Mouse (Mus musculus): ENCODE data around the gene Hnrnpl. TPM values are rescaled to one million over a fixed set of nuclear protein-coding genes. Genes with fewer than 3 reads are reported as not detected.

Hnrnpl gene
- polyA plus RNA-seq, 1 experiment from 2014 or later, result 152 TPM

- no peaks in the 10 kb centered on the region for H3K27me3 ChIP-seq
- H3K9me3 ChIP-seq (replicated peaks), result no peaks in the 10 kb centered on the region
- no peak overlapping the region for H3K4me3 ChIP-seq
- H3K9ac ChIP-seq, result no peak overlapping the region
- no peak for ATAC-seq (replicated peaks; ENCODE audit: insufficient number of reproducible peaks, insufficient read depth, low FRiP score, low read depth)
- peaks cover 67% of the 10 kb centered on the region for H3K4me1 ChIP-seq (replicated peaks)
- peak overlapping the region; percentile 88 for H3K27ac ChIP-seq
- peaks cover 47% of the 10 kb centered on the region for H3K36me3 ChIP-seq
- no peak overlapping the region for H3K4me2 ChIP-seq
- 53% methylated on average over 10 of the region's 10 CpGs for WGBS
These were observed 14.9 kb downstream of the Hnrnpl start for GRCm38 (mm10) chr7:28822993-28823903.

- Histone ChIP-seq H3K27me3 (no peaks in the 10 kb centered on the region), H3K9me3 (replicated peaks) (no peaks in the 10 kb centered on the region), H3K36me3 (peaks cover 40% of the 10 kb centered on the region), H3K9ac (no peak overlapping the region), H3K27ac (peak overlapping the region; percentile 88), H3K4me2 (no peak overlapping the region), H3K4me1 (replicated peaks) (peaks cover 61% of the 10 kb centered on the region), H3K4me3 (no peak overlapping the region)
- WGBS, result 39% methylated on average over 2 of the region's 2 CpGs
- no peak for ATAC-seq (replicated peaks; ENCODE audit: insufficient number of reproducible peaks, insufficient read depth, low FRiP score, low read depth)
These were observed 15.6 kb downstream of the Hnrnpl start for GRCm38 (mm10) chr7:28823932-28824331.

GRCm38 (mm10) chr7:28824941-28825685, 16.8 kb downstream of the Hnrnpl start, which contains the start of gene Ech1:
Gene Ech1, plus strand, starts transcription at chr7:28825217.
- 2% methylated on average over 33 of the region's 33 CpGs for WGBS
- ATAC-seq (replicated peaks; ENCODE audit: insufficient number of reproducible peaks, insufficient read depth, low FRiP score, low read depth), result peak; percentile 81

GRCm38 (mm10) chr7:28825686-28826401, 17.5 kb downstream of the Hnrnpl start:
- peaks cover 33% of the 10 kb centered on the region for H3K36me3 ChIP-seq
- H3K27me3 ChIP-seq, result no peaks in the 10 kb centered on the region
- peak overlapping the region; percentile 54 for H3K4me3 ChIP-seq
- peak overlapping the region; percentile 88 for H3K27ac ChIP-seq
- H3K4me1 ChIP-seq (replicated peaks), result peaks cover 47% of the 10 kb centered on the region
- ATAC-seq (replicated peaks; ENCODE audit: insufficient number of reproducible peaks, insufficient read depth, low FRiP score, low read depth), result 0 out of 2 replicates have a peak, but pooled peaks have one; percentile 2
- H3K9ac ChIP-seq, result peak overlapping the region; percentile 56
- no peaks in the 10 kb centered on the region for H3K9me3 ChIP-seq (replicated peaks)
- H3K4me2 ChIP-seq, result peak overlapping the region; percentile 62
- 25% methylated on average over 11 of the region's 11 CpGs for WGBS

More at GRCm38 (mm10) chr7:28824941-28825685, 16.8 kb downstream of the Hnrnpl start, which contains the start of gene Ech1:
- Histone ChIP-seq H3K27me3 (no peaks in the 10 kb centered on the region), H3K4me3 (peak within 1 kb of the TSS; percentile 54), H3K9ac (peak within 1 kb of the TSS; percentile 56), H3K36me3 (peaks cover 37% of the 10 kb centered on the region), H3K4me2 (peak within 1 kb of the TSS; percentile 62), H3K4me1 (replicated peaks) (peaks cover 52% of the 10 kb centered on the region), H3K27ac (peak within 1 kb of the TSS; percentile 88), H3K9me3 (replicated peaks) (no peaks in the 10 kb centered on the region)

- Histone ChIP-seq H3K27me3 (no peaks in the 10 kb centered on the region), H3K9ac (no peak overlapping the region), H3K4me2 (peak overlapping the region; percentile 62), H3K4me1 (replicated peaks) (peaks cover 47% of the 10 kb centered on the region), H3K9me3 (replicated peaks) (no peaks in the 10 kb centered on the region), H3K27ac (peak overlapping the region; percentile 88), H3K36me3 (peaks cover 31% of the 10 kb centered on the region), H3K4me3 (peak overlapping the region; percentile 54; the same call in 1 of the 2 replicates)
- WGBS, result 90% methylated on average over 7 of the region's 7 CpGs
- no peak for ATAC-seq (replicated peaks; ENCODE audit: insufficient number of reproducible peaks, insufficient read depth, low FRiP score, low read depth)
These were observed 18.0 kb downstream of the Hnrnpl start for GRCm38 (mm10) chr7:28826402-28826772.

- Histone ChIP-seq H3K4me1 (replicated peaks) (peaks cover 45% of the 10 kb centered on the region), H3K36me3 (peaks cover 26% of the 10 kb centered on the region), H3K4me3 (no peak overlapping the region), H3K4me2 (no peak overlapping the region), H3K27ac (0 out of 2 replicates have a peak overlapping the region, but pooled peaks have one; percentile 30), H3K9ac (no peak overlapping the region), H3K9me3 (replicated peaks) (no peaks in the 10 kb centered on the region), H3K27me3 (no peaks in the 10 kb centered on the region)
- ATAC-seq (replicated peaks; ENCODE audit: insufficient number of reproducible peaks, insufficient read depth, low FRiP score, low read depth), result no peak
- WGBS, result 34% methylated on average over 3 of the region's 3 CpGs
These were observed 19.0 kb downstream of the Hnrnpl start for GRCm38 (mm10) chr7:28827338-28827737.

- ATAC-seq (replicated peaks; ENCODE audit: insufficient number of reproducible peaks, insufficient read depth, low FRiP score, low read depth), result no peak
- H3K4me1 ChIP-seq (replicated peaks), result peaks cover 34% of the 10 kb centered on the region
- H3K9ac ChIP-seq, result no peak overlapping the region
- H3K27me3 ChIP-seq, result no peaks in the 10 kb centered on the region
- no peak overlapping the region for H3K4me3 ChIP-seq
- WGBS, result 90% methylated on average over 8 of the region's 8 CpGs
- no peak overlapping the region for H3K27ac ChIP-seq
- peaks cover 19% of the 10 kb centered on the region for H3K36me3 ChIP-seq
- no peak overlapping the region for H3K4me2 ChIP-seq
- H3K9me3 ChIP-seq (replicated peaks), result no peaks in the 10 kb centered on the region
These were observed 21.5 kb downstream of the Hnrnpl start for GRCm38 (mm10) chr7:28829821-28830220.

- Histone ChIP-seq H3K36me3 (peaks cover 19% of the 10 kb centered on the region), H3K4me1 (replicated peaks) (peaks cover 29% of the 10 kb centered on the region), H3K4me2 (no peak overlapping the region), H3K27ac (peak overlapping the region; percentile 26; the same call in 1 of the 2 replicates), H3K9ac (no peak overlapping the region), H3K4me3 (no peak overlapping the region), H3K27me3 (no peaks in the 10 kb centered on the region), H3K9me3 (replicated peaks) (no peaks in the 10 kb centered on the region)
- no peak; the same call in 1 of the 2 replicates for ATAC-seq (replicated peaks; ENCODE audit: insufficient number of reproducible peaks, insufficient read depth, low FRiP score, low read depth)
- WGBS, result 48% methylated on average over 5 of the region's 5 CpGs
These were observed 22.6 kb downstream of the Hnrnpl start for GRCm38 (mm10) chr7:28830981-28831380.

GRCm38 (mm10) chr7:28831411-28832125, 23.2 kb downstream of the Hnrnpl start:
- no peak for ATAC-seq (replicated peaks; ENCODE audit: insufficient number of reproducible peaks, insufficient read depth, low FRiP score, low read depth)
- no peaks in the 10 kb centered on the region for H3K9me3 ChIP-seq (replicated peaks)
- no peak overlapping the region for H3K4me2 ChIP-seq
- 77% methylated on average over 17 of the region's 17 CpGs for WGBS
- no peak overlapping the region for H3K4me3 ChIP-seq
- peaks cover 19% of the 10 kb centered on the region for H3K36me3 ChIP-seq
- peaks cover 23% of the 10 kb centered on the region for H3K4me1 ChIP-seq (replicated peaks)
- no peak overlapping the region for H3K27ac ChIP-seq
- H3K27me3 ChIP-seq, result no peaks in the 10 kb centered on the region
- no peak overlapping the region for H3K9ac ChIP-seq

- Histone ChIP-seq H3K27me3 (no peaks in the 10 kb centered on the region), H3K4me3 (no peak overlapping the region), H3K4me1 (replicated peaks) (peaks cover 22% of the 10 kb centered on the region), H3K27ac (no peak overlapping the region), H3K4me2 (no peak overlapping the region), H3K9me3 (replicated peaks) (no peaks in the 10 kb centered on the region), H3K36me3 (peaks cover 19% of the 10 kb centered on the region), H3K9ac (no peak overlapping the region)
- WGBS, result 68% methylated on average over 6 of the region's 6 CpGs
- no peak for ATAC-seq (replicated peaks; ENCODE audit: insufficient number of reproducible peaks, insufficient read depth, low FRiP score, low read depth)
These were observed 23.8 kb downstream of the Hnrnpl start for GRCm38 (mm10) chr7:28832137-28832536.

All from heart, embryonic 15.5 days (tissue).